Mouse (Mus musculus): ENCODE results near the gene Actr6. TPM values are rescaled to one million over a fixed set of nuclear protein-coding genes. Genes with fewer than 3 reads are reported as not detected.
A peak's percentile ranks its signal among the peaks of the same experiment; 100 is the strongest.

The Actr6 gene
- polyA plus RNA-seq, 1 experiment from 2014 or later = 34.3 TPM

- Histone ChIP-seq H3K27ac (ENCODE audit: low read length) (no peak overlapping the region), H3K9me3 (ENCODE audit: control insufficient read depth, low read length) (no peaks in the 10 kb centered on the region), H3K4me3 (ENCODE audit: low read length) (no peak overlapping the region), H3K9ac (ENCODE audit: low read length) (no peak overlapping the region), H3K4me1 (replicated peaks; ENCODE audit: control insufficient read depth, insufficient read depth, low read length) (peaks cover under 1% of the 10 kb centered on the region; the same call in 1 of the 2 replicates), H3K4me2 (ENCODE audit: low read depth, low read length) (no peak overlapping the region), H3K27me3 (ENCODE audit: control insufficient read depth, insufficient read depth, low read depth, low read length) (no peaks in the 10 kb centered on the region), H3K36me3 (ENCODE audit: control insufficient read depth, insufficient read depth, low read length) (no peaks in the 10 kb centered on the region)
- no peak for ATAC-seq (ENCODE audit: low read depth)
- 55% methylated on average over 8 of the region's 8 CpGs for WGBS
Measured at GRCm38 (mm10) chr10:89690021-89690420, 42.1 kb downstream of the Actr6 start.

GRCm38 (mm10) chr10:89687455-89687854, 44.6 kb downstream of the Actr6 start:
- Histone ChIP-seq H3K9me3 (ENCODE audit: control insufficient read depth, low read length) (no peaks in the 10 kb centered on the region), H3K27ac (ENCODE audit: low read length) (no peak overlapping the region), H3K4me3 (ENCODE audit: low read length) (no peak overlapping the region), H3K4me1 (replicated peaks; ENCODE audit: control insufficient read depth, insufficient read depth, low read length) (peaks cover 3% of the 10 kb centered on the region), H3K36me3 (ENCODE audit: control insufficient read depth, insufficient read depth, low read length) (no peaks in the 10 kb centered on the region), H3K4me2 (ENCODE audit: low read depth, low read length) (no peak overlapping the region), H3K27me3 (ENCODE audit: control insufficient read depth, insufficient read depth, low read depth, low read length) (no peaks in the 10 kb centered on the region), H3K9ac (ENCODE audit: low read length) (no peak overlapping the region)
- 67% methylated on average over 2 of the region's 2 CpGs for WGBS
- ATAC-seq (ENCODE audit: low read depth) = no peak

DNA sequence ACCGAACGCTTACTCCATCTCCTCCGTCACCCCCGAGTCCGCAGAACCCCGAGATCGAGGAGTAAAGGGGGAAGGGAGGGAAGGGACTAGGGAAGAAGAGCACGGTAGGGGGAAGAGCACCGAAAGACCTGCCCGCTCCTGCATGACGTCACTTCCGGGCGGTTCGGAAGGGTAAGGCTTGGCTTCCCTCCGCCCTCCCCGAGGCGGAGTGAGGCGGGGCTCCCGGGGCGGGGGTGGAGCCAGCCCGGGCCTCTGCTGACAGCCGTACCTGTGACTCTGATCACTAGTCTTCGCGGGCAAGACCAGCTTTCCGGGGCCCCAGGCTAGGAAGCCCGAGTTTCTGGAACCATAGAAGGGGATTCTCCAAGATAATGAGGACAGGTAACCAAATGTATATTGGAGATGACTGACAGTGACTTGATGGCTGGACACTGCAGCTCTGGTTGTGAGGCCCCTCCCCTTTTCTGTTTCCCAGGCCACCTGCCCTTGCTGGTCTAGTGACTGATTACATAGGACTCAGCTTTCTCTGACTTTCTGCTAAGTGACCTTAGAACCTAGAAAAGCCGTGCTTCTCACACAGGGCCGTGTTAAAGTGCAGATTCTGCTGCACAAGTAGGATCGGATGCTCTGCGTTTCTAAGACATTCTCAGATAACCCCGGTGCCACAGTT, 45.8 kb downstream of the Actr6 start, which contains the start of gene Scyl2:
Gene Scyl2, minus strand, starts transcription at position 147 of the 670 bp plus-strand sequence.
- Histone ChIP-seq H3K9me3 (ENCODE audit: control insufficient read depth, low read length) (no peaks in the 10 kb centered on the region), H3K9ac (ENCODE audit: low read length) (peak within 1 kb of the TSS; percentile 87), H3K36me3 (ENCODE audit: control insufficient read depth, insufficient read depth, low read length) (no peaks in the 10 kb centered on the region), H3K4me1 (replicated peaks; ENCODE audit: control insufficient read depth, insufficient read depth, low read length) (peaks cover 3% of the 10 kb centered on the region), H3K4me3 (ENCODE audit: low read length) (peak within 1 kb of the TSS; percentile 72), H3K4me2 (ENCODE audit: low read depth, low read length) (peak within 1 kb of the TSS; percentile 86), H3K27ac (ENCODE audit: low read length) (peak within 1 kb of the TSS; percentile 57; the same call in 1 of the 2 replicates), H3K27me3 (ENCODE audit: control insufficient read depth, insufficient read depth, low read depth, low read length) (no peaks in the 10 kb centered on the region)
- ATAC-seq (ENCODE audit: low read depth) = peak; percentile 99
- 2% methylated on average over 29 of the region's 31 CpGs for WGBS

DNA sequence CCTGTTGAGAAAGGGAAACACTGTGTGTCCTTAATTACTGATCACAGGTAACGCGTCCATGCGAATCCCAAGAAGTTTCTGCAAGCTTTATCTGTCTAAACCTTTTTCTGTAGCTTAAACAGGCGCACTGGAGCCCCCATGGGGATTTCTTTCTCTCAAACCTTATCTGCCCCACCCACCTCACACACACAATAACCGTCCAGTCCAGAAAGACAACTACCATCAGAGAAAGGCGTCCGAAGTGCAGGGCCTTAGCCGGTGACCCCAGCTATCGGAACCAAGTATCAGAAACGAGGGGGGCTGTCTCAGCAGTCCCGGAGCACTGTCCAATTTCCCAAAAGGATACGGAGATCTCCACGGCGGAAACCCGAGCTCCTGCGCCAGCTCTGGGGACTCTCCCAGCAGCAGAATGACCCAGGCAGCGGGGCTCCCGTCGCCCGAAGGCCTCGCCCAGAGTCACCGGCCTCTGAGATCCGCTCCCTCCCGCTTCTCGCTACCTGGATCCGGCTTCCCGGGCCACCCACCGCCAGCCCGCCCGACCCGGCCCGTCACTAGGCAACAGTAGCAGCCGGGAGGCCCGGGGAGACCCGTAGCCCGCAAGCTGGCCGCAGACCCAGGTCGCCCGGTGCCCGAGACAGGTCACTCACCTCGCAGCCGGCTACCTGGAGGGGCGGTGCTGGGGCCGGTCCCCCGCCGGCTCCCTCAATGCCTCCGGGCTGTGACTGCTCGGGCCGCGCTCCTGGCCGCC, 46.5 kb downstream of the Actr6 start:
- ATAC-seq (ENCODE audit: low read depth) = peak; percentile 76
- WGBS = 1% methylated on average over 47 of the region's 51 CpGs
- H3K27me3 ChIP-seq (ENCODE audit: control insufficient read depth, insufficient read depth, low read depth, low read length) = no peaks in the 10 kb centered on the region
- H3K4me3 ChIP-seq (ENCODE audit: low read length) = peak overlapping the region; percentile 72
- H3K4me1 ChIP-seq (replicated peaks; ENCODE audit: control insufficient read depth, insufficient read depth, low read length) = peaks cover 3% of the 10 kb centered on the region
- H3K9me3 ChIP-seq (ENCODE audit: control insufficient read depth, low read length) = no peaks in the 10 kb centered on the region
- H3K36me3 ChIP-seq (ENCODE audit: control insufficient read depth, insufficient read depth, low read length) = no peaks in the 10 kb centered on the region
- H3K9ac ChIP-seq (ENCODE audit: low read length) = peak overlapping the region; percentile 87
- peak overlapping the region; percentile 86 for H3K4me2 ChIP-seq (ENCODE audit: low read depth, low read length)
- peak overlapping the region; percentile 57; the same call in 1 of the 2 replicates for H3K27ac ChIP-seq (ENCODE audit: low read length)

- Histone ChIP-seq H3K4me1 (replicated peaks; ENCODE audit: control insufficient read depth, insufficient read depth, low read length) (peaks cover 3% of the 10 kb centered on the region), H3K4me3 (ENCODE audit: low read length) (no peak overlapping the region), H3K9me3 (ENCODE audit: control insufficient read depth, low read length) (no peaks in the 10 kb centered on the region), H3K36me3 (ENCODE audit: control insufficient read depth, insufficient read depth, low read length) (no peaks in the 10 kb centered on the region; the same call in 1 of the 2 replicates), H3K27ac (ENCODE audit: low read length) (no peak overlapping the region), H3K27me3 (ENCODE audit: control insufficient read depth, insufficient read depth, low read depth, low read length) (no peaks in the 10 kb centered on the region), H3K9ac (ENCODE audit: low read length) (no peak overlapping the region), H3K4me2 (ENCODE audit: low read depth, low read length) (no peak overlapping the region)
- no peak for ATAC-seq (ENCODE audit: low read depth)
- 76% methylated on average over 10 of the region's 10 CpGs for WGBS
Measured at GRCm38 (mm10) chr10:89682961-89683360, 49.1 kb downstream of the Actr6 start.

- H3K4me1 ChIP-seq (replicated peaks; ENCODE audit: control insufficient read depth, insufficient read depth, low read length) = peaks cover 3% of the 10 kb centered on the region
- H3K4me2 ChIP-seq (ENCODE audit: low read depth, low read length) = no peak overlapping the region
- no peaks in the 10 kb centered on the region; the same call in 1 of the 2 replicates for H3K36me3 ChIP-seq (ENCODE audit: control insufficient read depth, insufficient read depth, low read length)
- 88% methylated on average over 1 of the region's 1 CpGs for WGBS
- H3K4me3 ChIP-seq (ENCODE audit: low read length) = no peak overlapping the region
- H3K9ac ChIP-seq (ENCODE audit: low read length) = no peak overlapping the region
- no peak overlapping the region for H3K27ac ChIP-seq (ENCODE audit: low read length)
- H3K9me3 ChIP-seq (ENCODE audit: control insufficient read depth, low read length) = no peaks in the 10 kb centered on the region
- no peaks in the 10 kb centered on the region for H3K27me3 ChIP-seq (ENCODE audit: control insufficient read depth, insufficient read depth, low read depth, low read length)
- ATAC-seq (ENCODE audit: low read depth) = no peak
Measured at GRCm38 (mm10) chr10:89682157-89682556, 49.9 kb downstream of the Actr6 start.

DNA sequence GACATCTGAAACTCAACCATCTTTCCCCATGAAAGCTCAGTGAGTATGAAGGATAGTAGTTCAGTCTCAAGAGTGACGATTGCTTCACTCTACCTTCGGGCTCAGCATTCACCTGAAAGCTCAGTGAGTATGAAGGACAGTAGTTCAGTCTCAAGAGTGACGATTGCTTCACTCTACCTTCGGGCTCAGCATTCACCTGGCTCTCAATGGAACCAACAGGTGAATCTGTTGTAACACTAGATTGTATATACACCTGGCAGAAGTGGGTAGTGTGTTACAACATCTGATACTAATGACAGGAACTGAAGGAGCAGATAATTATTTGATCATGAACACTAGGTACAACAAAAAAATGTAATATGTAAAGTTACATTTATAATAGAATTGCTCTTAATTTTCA, 50.4 kb downstream of the Actr6 start:
- Histone ChIP-seq H3K9me3 (ENCODE audit: control insufficient read depth, low read length) (no peaks in the 10 kb centered on the region), H3K9ac (ENCODE audit: low read length) (no peak overlapping the region), H3K4me2 (ENCODE audit: low read depth, low read length) (no peak overlapping the region), H3K27me3 (ENCODE audit: control insufficient read depth, insufficient read depth, low read depth, low read length) (no peaks in the 10 kb centered on the region), H3K4me3 (ENCODE audit: low read length) (no peak overlapping the region), H3K4me1 (replicated peaks; ENCODE audit: control insufficient read depth, insufficient read depth, low read length) (peaks cover 3% of the 10 kb centered on the region), H3K36me3 (ENCODE audit: control insufficient read depth, insufficient read depth, low read length) (no peaks in the 10 kb centered on the region; the same call in 1 of the 2 replicates), H3K27ac (ENCODE audit: low read length) (no peak overlapping the region)
- no peak for ATAC-seq (ENCODE audit: low read depth)
- 87% methylated on average over 4 of the region's 4 CpGs for WGBS

DNA sequence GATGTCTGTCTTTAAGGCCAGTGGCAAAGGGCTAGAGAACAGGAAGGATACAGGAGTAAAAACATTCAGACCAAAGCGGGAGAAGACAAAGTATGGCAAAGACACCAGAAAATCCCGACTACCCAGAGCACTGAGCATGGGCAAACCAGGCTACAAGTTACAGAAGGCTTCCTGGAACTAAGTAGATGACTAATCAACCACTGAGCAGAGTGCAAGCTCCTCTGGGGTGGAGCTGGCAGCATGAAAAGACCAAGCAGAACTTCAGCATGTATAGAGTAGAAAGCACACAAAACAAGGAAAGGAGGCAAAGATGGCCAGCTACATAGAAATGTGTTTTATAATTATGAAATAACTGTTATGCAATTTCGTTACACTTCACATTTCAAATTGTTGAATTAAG, 51.6 kb downstream of the Actr6 start:
- no peak overlapping the region for H3K4me2 ChIP-seq (ENCODE audit: low read depth, low read length)
- H3K4me3 ChIP-seq (ENCODE audit: low read length) = no peak overlapping the region
- peaks cover 3% of the 10 kb centered on the region for H3K4me1 ChIP-seq (replicated peaks; ENCODE audit: control insufficient read depth, insufficient read depth, low read length)
- no peak overlapping the region for H3K27ac ChIP-seq (ENCODE audit: low read length)
- H3K27me3 ChIP-seq (ENCODE audit: control insufficient read depth, insufficient read depth, low read depth, low read length) = no peaks in the 10 kb centered on the region
- ATAC-seq (ENCODE audit: low read depth) = no peak
- no peaks in the 10 kb centered on the region; the same call in 1 of the 2 replicates for H3K36me3 ChIP-seq (ENCODE audit: control insufficient read depth, insufficient read depth, low read length)
- no peaks in the 10 kb centered on the region for H3K9me3 ChIP-seq (ENCODE audit: control insufficient read depth, low read length)
- WGBS = 83% methylated on average over 3 of the region's 3 CpGs
- H3K9ac ChIP-seq (ENCODE audit: low read length) = no peak overlapping the region

DNA sequence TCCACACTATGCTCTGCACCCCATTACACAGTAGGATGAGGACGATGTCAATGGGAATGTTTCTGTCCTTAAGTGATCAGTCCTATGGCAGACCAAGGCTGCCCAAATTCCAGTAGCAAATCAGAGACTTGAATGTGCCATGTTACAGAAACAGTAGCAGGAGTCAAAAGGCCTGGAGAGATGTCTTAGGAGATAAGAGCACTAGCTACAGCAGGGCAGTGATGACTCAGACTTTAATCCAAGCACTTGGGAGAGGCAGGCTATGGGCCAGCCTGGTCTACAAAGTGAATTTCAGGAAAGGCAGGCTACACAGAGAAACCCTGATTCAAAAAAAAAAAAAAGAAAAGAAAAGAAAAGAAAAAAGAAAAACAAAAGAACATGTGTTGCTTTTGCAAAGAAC, 52.6 kb downstream of the Actr6 start:
- no peaks in the 10 kb centered on the region for H3K9me3 ChIP-seq (ENCODE audit: control insufficient read depth, low read length)
- H3K9ac ChIP-seq (ENCODE audit: low read length) = no peak overlapping the region
- WGBS = 84% methylated on average over 1 of the region's 1 CpGs
- ATAC-seq (ENCODE audit: low read depth) = no peak
- H3K27ac ChIP-seq (ENCODE audit: low read length) = no peak overlapping the region
- no peaks in the 10 kb centered on the region; the same call in 1 of the 2 replicates for H3K4me1 ChIP-seq (replicated peaks; ENCODE audit: control insufficient read depth, insufficient read depth, low read length)
- no peaks in the 10 kb centered on the region for H3K27me3 ChIP-seq (ENCODE audit: control insufficient read depth, insufficient read depth, low read depth, low read length)
- H3K36me3 ChIP-seq (ENCODE audit: control insufficient read depth, insufficient read depth, low read length) = no peaks in the 10 kb centered on the region; the same call in 1 of the 2 replicates
- no peak overlapping the region for H3K4me3 ChIP-seq (ENCODE audit: low read length)
- H3K4me2 ChIP-seq (ENCODE audit: low read depth, low read length) = no peak overlapping the region

Data from lung, embryonic 16.5 days (tissue).